Mouse (Mus musculus): ENCODE measurements at regions not wholly inside any gene's neighbourhood (a gene's known extent, or its start where the extent isn't known, plus 50 kb on each side); places are given as distances from the start of the nearest gene placed in this dataset.

- Histone ChIP-seq H3K4me3 (ENCODE audit: insufficient read depth, poor library complexity, severe bottlenecking) (no peak overlapping the region), H3K36me3 (ENCODE audit: control insufficient read depth, insufficient read depth) (no peaks in the 10 kb centered on the region), H3K27me3 (ENCODE audit: control insufficient read depth, insufficient read depth, insufficient read length) (peaks cover 3% of the 10 kb centered on the region), H3K79me2 (ENCODE audit: control insufficient read depth, insufficient read depth) (no peaks in the 10 kb centered on the region), H3K79me3 (ENCODE audit: low read depth) (no peaks in the 10 kb centered on the region), H3ac (ENCODE audit: control insufficient read depth, insufficient read length, low read depth) (no peak overlapping the region)
- TF ChIP-seq MYOD1 (IDR thresholded peaks at IDR 0.05; ENCODE audit: control insufficient read depth, insufficient read length, low read depth) (no peak), CEBPB (IDR thresholded peaks at IDR 0.05; ENCODE audit: low read depth) (no peak), USF1 (IDR thresholded peaks at IDR 0.05; ENCODE audit: low read depth) (no peak), FOSL1 (IDR thresholded peaks at IDR 0.05; ENCODE audit: insufficient read depth, low read length, poor library complexity, severe bottlenecking) (no peak), CTCF (IDR thresholded peaks at IDR 0.05; ENCODE audit: control insufficient read depth, insufficient read depth, insufficient read length) (no peak), MAX (IDR thresholded peaks at IDR 0.05) (no peak), MYOG (IDR thresholded peaks at IDR 0.05; ENCODE audit: control insufficient read depth, extremely low read depth, insufficient read length) (no peak)
Measured at GRCm38 (mm10) chr7:129772540-129773331, 181.1 kb downstream of the Wdr11 start.

- Histone ChIP-seq H3K27me3 (ENCODE audit: control insufficient read depth, insufficient read depth, insufficient read length) (peaks cover 3% of the 10 kb centered on the region), H3ac (ENCODE audit: control insufficient read depth, insufficient read length, low read depth) (no peak overlapping the region), H3K79me3 (ENCODE audit: low read depth) (no peaks in the 10 kb centered on the region), H3K36me3 (ENCODE audit: control insufficient read depth, insufficient read depth) (no peaks in the 10 kb centered on the region), H3K79me2 (ENCODE audit: control insufficient read depth, insufficient read depth) (no peaks in the 10 kb centered on the region), H3K4me3 (ENCODE audit: insufficient read depth, poor library complexity, severe bottlenecking) (no peak overlapping the region)
- TF ChIP-seq MAX (IDR thresholded peaks at IDR 0.05): no peak
- no peak for TF ChIP-seq FOSL1 (IDR thresholded peaks at IDR 0.05; ENCODE audit: insufficient read depth, low read length, poor library complexity, severe bottlenecking)
- TF ChIP-seq CEBPB (IDR thresholded peaks at IDR 0.05; ENCODE audit: low read depth): no peak
- no peak for TF ChIP-seq USF1 (IDR thresholded peaks at IDR 0.05; ENCODE audit: low read depth)
- no peak for TF ChIP-seq MYOG (IDR thresholded peaks at IDR 0.05; ENCODE audit: control insufficient read depth, extremely low read depth, insufficient read length)
- no peak for TF ChIP-seq MYOD1 (IDR thresholded peaks at IDR 0.05; ENCODE audit: control insufficient read depth, insufficient read length, low read depth)
- no peak for TF ChIP-seq CTCF (IDR thresholded peaks at IDR 0.05; ENCODE audit: control insufficient read depth, insufficient read depth, insufficient read length)
Measured at GRCm38 (mm10) chr7:129774261-129774861, 182.7 kb downstream of the Wdr11 start.

- H3K27me3 ChIP-seq (ENCODE audit: control insufficient read depth, insufficient read depth, insufficient read length): peaks cover 3% of the 10 kb centered on the region
- no peaks in the 10 kb centered on the region for H3K36me3 ChIP-seq (ENCODE audit: control insufficient read depth, insufficient read depth)
- no peak overlapping the region for H3ac ChIP-seq (ENCODE audit: control insufficient read depth, insufficient read length, low read depth)
- H3K79me2 ChIP-seq (ENCODE audit: control insufficient read depth, insufficient read depth): no peaks in the 10 kb centered on the region
- TF ChIP-seq FOSL1 (IDR thresholded peaks at IDR 0.05; ENCODE audit: insufficient read depth, low read length, poor library complexity, severe bottlenecking): no peak
- TF ChIP-seq USF1 (IDR thresholded peaks at IDR 0.05; ENCODE audit: low read depth): no peak
- TF ChIP-seq CEBPB (IDR thresholded peaks at IDR 0.05; ENCODE audit: low read depth): no peak
- TF ChIP-seq MAX (IDR thresholded peaks at IDR 0.05): no peak
- TF ChIP-seq MYOG (IDR thresholded peaks at IDR 0.05; ENCODE audit: control insufficient read depth, extremely low read depth, insufficient read length): no peak
- no peak for TF ChIP-seq CTCF (IDR thresholded peaks at IDR 0.05; ENCODE audit: control insufficient read depth, insufficient read depth, insufficient read length)
- TF ChIP-seq MYOD1 (IDR thresholded peaks at IDR 0.05; ENCODE audit: control insufficient read depth, insufficient read length, low read depth): no peak
- no peaks in the 10 kb centered on the region for H3K79me3 ChIP-seq (ENCODE audit: low read depth)
- no peak overlapping the region for H3K4me3 ChIP-seq (ENCODE audit: insufficient read depth, poor library complexity, severe bottlenecking)
Measured at GRCm38 (mm10) chr7:129775189-129775588, 183.5 kb downstream of the Wdr11 start.

GRCm38 (mm10) chr7:129778842-129779421 is 187.3 kb downstream of the Wdr11 start:
- no peak overlapping the region for H3ac ChIP-seq (ENCODE audit: control insufficient read depth, insufficient read length, low read depth)
- no peaks in the 10 kb centered on the region for H3K36me3 ChIP-seq (ENCODE audit: control insufficient read depth, insufficient read depth)
- TF ChIP-seq MYOG (IDR thresholded peaks at IDR 0.05; ENCODE audit: control insufficient read depth, extremely low read depth, insufficient read length): no peak
- no peaks in the 10 kb centered on the region for H3K79me3 ChIP-seq (ENCODE audit: low read depth)
- H3K27me3 ChIP-seq (ENCODE audit: control insufficient read depth, insufficient read depth, insufficient read length): peaks cover 3% of the 10 kb centered on the region
- no peaks in the 10 kb centered on the region for H3K79me2 ChIP-seq (ENCODE audit: control insufficient read depth, insufficient read depth)
- H3K4me3 ChIP-seq (ENCODE audit: insufficient read depth, poor library complexity, severe bottlenecking): no peak overlapping the region

GRCm38 (mm10) chr7:129779939-129780338 is 188.3 kb downstream of the Wdr11 start:
- no peak for TF ChIP-seq MYOG (IDR thresholded peaks at IDR 0.05; ENCODE audit: control insufficient read depth, extremely low read depth, insufficient read length)
- TF ChIP-seq CTCF (IDR thresholded peaks at IDR 0.05; ENCODE audit: control insufficient read depth, insufficient read depth, insufficient read length): no peak
- no peak for TF ChIP-seq MYOD1 (IDR thresholded peaks at IDR 0.05; ENCODE audit: control insufficient read depth, insufficient read length, low read depth)
- TF ChIP-seq FOSL1 (IDR thresholded peaks at IDR 0.05; ENCODE audit: insufficient read depth, low read length, poor library complexity, severe bottlenecking): no peak
- no peak for TF ChIP-seq MAX (IDR thresholded peaks at IDR 0.05)
- no peak for TF ChIP-seq USF1 (IDR thresholded peaks at IDR 0.05; ENCODE audit: low read depth)
- no peak for TF ChIP-seq CEBPB (IDR thresholded peaks at IDR 0.05; ENCODE audit: low read depth)
- Histone ChIP-seq H3ac (ENCODE audit: control insufficient read depth, insufficient read length, low read depth) (no peak overlapping the region), H3K79me2 (ENCODE audit: control insufficient read depth, insufficient read depth) (no peaks in the 10 kb centered on the region), H3K27me3 (ENCODE audit: control insufficient read depth, insufficient read depth, insufficient read length) (peaks cover 2% of the 10 kb centered on the region), H3K36me3 (ENCODE audit: control insufficient read depth, insufficient read depth) (no peaks in the 10 kb centered on the region), H3K79me3 (ENCODE audit: low read depth) (no peaks in the 10 kb centered on the region), H3K4me3 (ENCODE audit: insufficient read depth, poor library complexity, severe bottlenecking) (no peak overlapping the region)

Data from C2C12 (cell line).